Mouse (Mus musculus) ES-E14 (cell line): ENCODE data around the gene Cubn. TPM values are rescaled to one million over a fixed set of nuclear protein-coding genes. Genes with fewer than 3 reads are reported as not detected.

ENCODE experiments used
- DNase-seq: peaks from one replicate; pipeline ENCODE4 v3.0.0-alpha.2; 2013; ENCODE audit warnings: low read depth, low spot score
- H3K27ac ChIP-seq: 2 replicates; pipeline ENCODE4 v1.5.1; 2012; ENCODE audit warnings: low read depth, mild to moderate bottlenecking, low read length, moderate library complexity, mixed read lengths; ENCODE audit not compliant: poor library complexity, insufficient read depth, severe bottlenecking
- H3K36me3 ChIP-seq: 2 replicates; pipeline ENCODE4 v1.6.1; 2012; ENCODE audit warnings: mild to moderate bottlenecking, low read length, moderate library complexity, mixed read lengths; ENCODE audit not compliant: control insufficient read depth, poor library complexity, insufficient read depth, severe bottlenecking
- H3K4me1 ChIP-seq, 2 experiments: fragments of 150-350 bp in 1 of 2; sonication (generic) in 1 of 2; 2 replicates each; pipeline ENCODE4 v1.6.1; 2012; ENCODE audit warnings: low read length in 2 of 2, mild to moderate bottlenecking in 1 of 2, mixed read lengths in 1 of 2; ENCODE audit not compliant: control insufficient read depth in 2 of 2, insufficient read depth in 2 of 2, poor library complexity in 1 of 2
- H3K4me3 ChIP-seq, 2 experiments: fragments of 150-350 bp in 1 of 2; sonication (generic) in 1 of 2; 2 replicates each; pipeline ENCODE4 v1.5.1; 2012; ENCODE audit warnings: low read length in 2 of 2, low read depth in 1 of 2, mild to moderate bottlenecking in 1 of 2, mixed read lengths in 1 of 2; ENCODE audit not compliant: insufficient read depth in 1 of 2, poor library complexity in 1 of 2, severe bottlenecking in 1 of 2
- H3K9ac ChIP-seq: 2 replicates; pipeline ENCODE4 v1.6.1; 2012; ENCODE audit warnings: low read depth, mild to moderate bottlenecking, low read length, mixed read lengths; ENCODE audit not compliant: poor library complexity, insufficient read depth, severe bottlenecking
- H3K9me3 ChIP-seq: fragments of 150-350 bp; sonication (generic); 2 replicates; pipeline ENCODE4 v1.6.1; 2012; ENCODE audit warnings: low read depth, mild to moderate bottlenecking, low read length; ENCODE audit not compliant: control insufficient read depth, insufficient read depth
- CHD2 ChIP-seq: IDR thresholded peaks from 2 replicates; pipeline ENCODE4 v1.6.1; 2014; ENCODE audit warnings: mild to moderate bottlenecking, low read depth, low read length, inconsistent platforms
- HCFC1 ChIP-seq: IDR thresholded peaks from 2 replicates; pipeline ENCODE4 v1.6.1; 2012; ENCODE audit warnings: low read length, inconsistent platforms, borderline replicate concordance; ENCODE audit not compliant: insufficient read depth
- MAFK ChIP-seq: IDR thresholded peaks from 2 replicates; pipeline ENCODE4 v1.6.1; 2014; ENCODE audit warnings: mild to moderate bottlenecking, low read depth, low read length, inconsistent platforms; ENCODE audit not compliant: insufficient read depth
- ZC3H11A ChIP-seq: IDR thresholded peaks from 2 replicates; pipeline ENCODE4 v1.6.1; 2012; ENCODE audit warnings: low read depth, mild to moderate bottlenecking, inconsistent platforms, low read length, borderline replicate concordance
- ZNF384 ChIP-seq: IDR thresholded peaks from 2 replicates; pipeline ENCODE4 v1.6.1; 2012; ENCODE audit warnings: low read depth, low read length, inconsistent platforms
- in situ Hi-C, 2 experiments: fragments of 600-800 bp; cut with MboI; formaldehyde crosslinking; loops; one replicate each; pipeline ENCODE4 v1.15.1; 2025; ENCODE audit warnings: low sequenced_read_pairs in 2 of 2, inconsistent platforms in 1 of 2; ENCODE audit not compliant: unreplicated experiment in 2 of 2
- total RNA-seq: library from RNA; depleted of rRNA; stranded (reverse); fragments of 300-350 nt; gene quantifications from 2 replicates; pipeline ENCODE4 v1.2.3, GENCODE M21; 2012

The Cubn gene
- total RNA-seq, 1 experiment: 18.2 TPM

DNA sequence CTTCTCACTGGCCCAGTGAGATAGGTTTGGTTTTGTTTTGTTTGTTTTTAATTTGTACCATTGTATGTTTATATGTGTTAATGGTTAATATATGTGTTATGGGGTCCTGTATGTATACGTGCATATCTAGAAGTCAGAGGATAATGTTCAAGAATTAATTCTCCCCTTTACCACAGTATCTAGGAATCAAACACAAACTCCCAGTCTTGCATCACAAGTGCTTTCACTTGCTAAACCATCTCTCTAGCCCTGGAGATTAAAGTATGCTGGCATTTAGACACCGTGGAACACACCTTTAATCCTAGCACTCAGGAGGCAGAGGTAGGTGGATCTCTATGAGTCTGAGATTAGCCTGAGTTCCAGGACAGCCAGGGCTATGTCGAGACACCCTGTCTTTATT is 83.3 kb downstream of the Cubn start:
- Histone ChIP-seq H3K4me3 (no peak overlapping the region), H3K4me1 (0 out of 4 replicates have a peak, but pooled peaks cover 0 to 2% of the 10 kb centered on the region in 2 experiments), H3K9me3 (no peaks in the 10 kb centered on the region), H3K27ac (no peak overlapping the region), H3K36me3 (no peaks in the 10 kb centered on the region), H3K9ac (no peak overlapping the region)
- in situ Hi-C loops: no loop called here
- TF ChIP-seq ZC3H11A (no peak), HCFC1 (no peak), CHD2 (no peak), MAFK (no peak), ZNF384 (no peak)
- DNase-seq: no peak

DNA sequence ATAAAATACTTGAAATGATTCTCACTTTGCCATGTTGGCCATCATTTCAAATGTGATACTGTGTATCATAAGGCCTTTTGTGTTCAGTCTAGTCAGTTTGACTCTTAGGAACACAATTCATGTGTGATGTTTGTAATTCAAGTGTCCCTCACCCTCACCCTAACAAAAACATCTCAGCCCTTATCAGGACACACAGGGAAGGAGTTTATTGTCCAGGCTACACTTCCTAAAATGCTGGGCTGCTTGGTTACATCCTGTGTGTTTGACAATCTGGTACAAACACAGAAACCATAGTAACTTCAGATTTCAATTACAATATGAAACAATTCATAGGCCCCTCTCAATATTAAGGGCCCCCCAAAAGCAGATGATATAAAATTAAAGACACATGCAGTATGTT is 83.9 kb downstream of the Cubn start:
- no peaks in the 10 kb centered on the region for H3K36me3 ChIP-seq
- no peak for TF ChIP-seq HCFC1
- TF ChIP-seq MAFK: no peak
- no peak for TF ChIP-seq ZC3H11A
- no peak for TF ChIP-seq ZNF384
- TF ChIP-seq CHD2: no peak
- no peak for DNase-seq
- H3K9ac ChIP-seq: no peak overlapping the region
- H3K4me3 ChIP-seq: no peak overlapping the region
- H3K9me3 ChIP-seq: no peaks in the 10 kb centered on the region
- H3K27ac ChIP-seq: no peak overlapping the region
- in situ Hi-C loops: no loop called here
- H3K4me1 ChIP-seq: 0 out of 4 replicates have a peak, but pooled peaks cover 0 to 2% of the 10 kb centered on the region in 2 experiments

DNA sequence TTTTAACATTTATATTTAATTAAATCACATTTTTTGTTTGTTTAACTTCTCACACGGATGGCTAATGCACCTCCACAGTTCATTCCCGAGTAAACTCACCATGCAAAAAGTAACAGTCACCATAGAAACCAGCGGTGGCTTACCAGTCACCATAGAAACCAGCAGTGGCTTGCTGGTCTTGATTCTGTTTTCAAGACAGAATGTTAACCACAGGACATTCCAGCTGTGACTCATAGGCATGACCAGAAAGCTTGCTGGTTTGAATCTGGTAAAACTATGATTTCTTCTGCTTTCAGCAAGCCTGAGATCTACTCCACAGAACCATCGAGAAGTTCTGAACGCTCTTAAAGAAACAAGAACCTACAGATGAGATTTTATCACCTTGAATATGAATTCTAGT is 84.3 kb downstream of the Cubn start:
- Histone ChIP-seq H3K4me3 (no peak overlapping the region), H3K9me3 (no peaks in the 10 kb centered on the region), H3K27ac (no peak overlapping the region), H3K9ac (no peak overlapping the region), H3K36me3 (no peaks in the 10 kb centered on the region), H3K4me1 (0 out of 4 replicates have a peak, but pooled peaks cover 0 to 2% of the 10 kb centered on the region in 2 experiments)
- peak; percentile 15 for DNase-seq
- in situ Hi-C loops: no loop called here
- TF ChIP-seq ZNF384 (no peak), CHD2 (no peak), ZC3H11A (no peak), HCFC1 (no peak), MAFK (no peak)

DNA sequence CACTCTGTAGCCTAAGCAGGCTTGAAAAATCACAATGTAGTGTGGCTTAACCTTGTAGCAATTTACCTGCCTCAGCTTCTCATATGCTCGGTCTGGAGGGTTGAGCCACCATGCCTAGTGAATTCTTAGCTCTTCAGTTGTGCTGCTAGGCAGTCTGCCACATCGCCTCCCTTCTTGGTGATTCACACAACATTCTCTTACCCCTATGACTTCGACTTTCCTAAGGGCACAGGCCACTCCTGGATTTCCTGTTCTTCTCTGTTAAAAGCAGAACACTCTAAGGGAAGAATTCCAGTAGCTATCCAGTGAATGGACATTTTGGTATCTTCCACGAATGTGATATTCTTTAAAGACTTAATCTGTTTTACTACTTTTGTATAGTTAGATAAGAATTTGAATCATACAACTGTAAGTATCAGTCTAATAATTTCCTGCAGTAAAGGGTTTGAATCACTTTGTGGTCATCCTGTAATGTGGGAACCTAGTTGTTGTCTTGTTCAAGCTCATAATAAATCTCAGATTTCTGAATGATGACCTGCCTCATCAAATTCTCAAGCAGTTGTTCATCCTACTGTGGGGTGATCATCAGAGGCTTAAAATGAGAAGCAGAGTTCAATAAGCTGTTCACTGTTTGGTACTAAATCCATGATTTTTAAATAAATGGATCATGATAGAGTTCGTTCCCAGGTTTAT is 86.5 kb downstream of the Cubn start:
- Histone ChIP-seq H3K4me1 (0 out of 4 replicates have a peak, but pooled peaks cover 0 to 2% of the 10 kb centered on the region in 2 experiments), H3K9ac (no peak overlapping the region), H3K36me3 (no peaks in the 10 kb centered on the region), H3K4me3 (no peak overlapping the region), H3K27ac (no peak overlapping the region), H3K9me3 (no peaks in the 10 kb centered on the region)
- TF ChIP-seq ZC3H11A (no peak), MAFK (no peak), HCFC1 (no peak), CHD2 (no peak), ZNF384 (no peak)
- no peak for DNase-seq
- in situ Hi-C loops: no loop called here

DNA sequence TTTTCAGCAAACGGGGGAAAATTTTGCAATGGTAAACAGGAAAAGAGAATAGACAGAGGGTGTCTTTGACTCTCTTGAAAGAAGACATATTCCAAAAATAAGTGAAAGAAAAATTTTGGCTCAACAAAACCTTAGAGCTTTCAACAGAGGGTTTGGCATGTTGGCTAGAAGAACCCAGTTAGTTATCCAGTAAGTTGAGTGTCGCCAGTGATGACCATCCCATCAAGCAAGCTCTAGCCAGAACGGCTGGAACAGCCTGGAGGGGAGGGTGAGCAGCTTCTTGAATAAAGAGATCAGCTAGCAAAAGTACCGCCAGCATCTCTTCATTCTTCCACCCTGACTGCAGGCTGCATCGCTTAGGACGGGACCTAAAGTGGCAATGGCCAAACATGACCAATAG is 90.8 kb downstream of the Cubn start:
- Histone ChIP-seq H3K27ac (no peak overlapping the region), H3K36me3 (no peaks in the 10 kb centered on the region), H3K9me3 (no peaks in the 10 kb centered on the region), H3K9ac (no peak overlapping the region), H3K4me1 (no peaks in the 10 kb centered on the region), H3K4me3 (no peak overlapping the region)
- DNase-seq: no peak
- TF ChIP-seq MAFK (no peak), CHD2 (no peak), HCFC1 (no peak), ZC3H11A (no peak)
- in situ Hi-C loops: no loop called here
